Mouse (Mus musculus) spleen, embryonic (tissue): Measurements from ENCODE around the gene Lrmda.

Experiments used
- CTCF ChIA-PET: fragments of 350-600 bp; sonication (Branson Sonifier 250); formaldehyde crosslinking; loops from one replicate; lab custom pipeline; 2022; lab: Charles Lee

Gene Lrmda

GRCm38 (mm10) chr14:23052833-23053592, 1033.5 kb downstream of the Lrmda start:
- CTCF ChIA-PET, result no interaction called here

- CTCF ChIA-PET, result interaction anchor here (0.6 kb wide), 1 partner anchor 1075 kb away, joined by 4 read pairs; no protein-coding TSS in a partner anchor
Measured at GRCm38 (mm10) chr14:23057228-23057976, 1037.9 kb downstream of the Lrmda start.

GRCm38 (mm10) chr14:23057987-23058386, 1038.5 kb downstream of the Lrmda start:
- CTCF ChIA-PET, result interaction anchor here (0.6 kb wide), 1 partner anchor 1076 kb away, joined by 4 read pairs; no protein-coding TSS in a partner anchor

GRCm38 (mm10) chr14:23078719-23079118, 1059.2 kb downstream of the Lrmda start:
- CTCF ChIA-PET, result no interaction called here

GRCm38 (mm10) chr14:23084241-23084773, 1064.8 kb downstream of the Lrmda start:
- CTCF ChIA-PET, result no interaction called here

- CTCF ChIA-PET, result no interaction called here
Measured at GRCm38 (mm10) chr14:23084797-23085196, 1065.3 kb downstream of the Lrmda start.

- CTCF ChIA-PET, result no interaction called here
Measured at GRCm38 (mm10) chr14:23093306-23093705, 1073.8 kb downstream of the Lrmda start.

GRCm38 (mm10) chr14:23094546-23095157, 1075.1 kb downstream of the Lrmda start:
- CTCF ChIA-PET, result no interaction called here

- CTCF ChIA-PET, result no interaction called here
Measured at GRCm38 (mm10) chr14:23095158-23096016, 1075.9 kb downstream of the Lrmda start.

GRCm38 (mm10) chr14:23096017-23096336, 1076.5 kb downstream of the Lrmda start:
- CTCF ChIA-PET, result no interaction called here

- CTCF ChIA-PET, result no interaction called here
Measured at GRCm38 (mm10) chr14:23096405-23096804, 1076.9 kb downstream of the Lrmda start.
